Mouse (Mus musculus) neural tube, embryonic 15.5 days (tissue): ENCODE data around the gene BC003965. TPM values are rescaled to one million over a fixed set of nuclear protein-coding genes. Genes with fewer than 3 reads are reported as not detected.
A peak's percentile ranks its signal among the peaks of the same experiment; 100 is the strongest.
"Not testable (repeated sequence)": the region's sequence is repeated elsewhere in the genome, so short reads cannot be mapped to it uniquely, and the experiment has no call there.

Experiments
- ATAC-seq: fragments of 200-750 bp; cut with Nextera tagmentation; 2 replicates; pipeline ENCODE4 v1.8.0; 2017; ENCODE audit warnings: mild to moderate bottlenecking, moderate TSS enrichment, moderate library complexity; ENCODE audit not compliant: low FRiP score
- H3K27ac ChIP-seq: fragments of 300-500 bp; sonication (generic); replicated peaks from 2 replicates; pipeline ENCODE4 v1.5.1; 2015; ENCODE audit warnings: mild to moderate bottlenecking, inconsistent platforms
- H3K27me3 ChIP-seq: fragments of 300-500 bp; sonication (generic); replicated peaks from 2 replicates; pipeline ENCODE4 v1.6.1; 2015; ENCODE audit warnings: inconsistent platforms
- H3K36me3 ChIP-seq: fragments of 300-500 bp; sonication (generic); 2 replicates; pipeline ENCODE4 v1.6.1; 2015; ENCODE audit warnings: inconsistent platforms
- H3K4me1 ChIP-seq: fragments of 300-500 bp; sonication (generic); 2 replicates; pipeline ENCODE4 v1.6.1; 2015; ENCODE audit warnings: inconsistent platforms
- H3K4me2 ChIP-seq: fragments of 300-500 bp; sonication (generic); 2 replicates; pipeline ENCODE4 v1.6.1; 2015; ENCODE audit warnings: inconsistent platforms, mild to moderate bottlenecking, moderate library complexity
- H3K4me3 ChIP-seq: fragments of 300-500 bp; sonication (generic); replicated peaks from 2 replicates; pipeline ENCODE4 v1.5.1; 2015; ENCODE audit warnings: mild to moderate bottlenecking, inconsistent platforms
- H3K9ac ChIP-seq: fragments of 300-500 bp; sonication (generic); replicated peaks from 2 replicates; pipeline ENCODE4 v1.6.1; 2015; ENCODE audit warnings: mild to moderate bottlenecking, inconsistent platforms
- H3K9me3 ChIP-seq: fragments of 300-500 bp; sonication (generic); replicated peaks from 2 replicates; pipeline ENCODE4 v1.6.1; 2016; ENCODE audit warnings: inconsistent platforms
- WGBS: fragments of 180-500 bp; shearing (Covaris S2); methylation state at CpG from one replicate; pipeline ENCODE4 v1.1.7; 2015; ENCODE audit warnings: mixed read lengths; 5-methylcytosine and 5-hydroxymethylcytosine counted together
- polyA plus RNA-seq: library from polyadenylated mRNA; unstranded; fragments of >200 nt; fragmentation: Nextera tagmentation; extraction: Ambion mirVana; gene quantifications from 2 replicates; pipeline ENCODE4 v1.2.1, GENCODE M21; 2015

The BC003965 gene
- polyA plus RNA-seq, 1 experiment from 2014 or later = 31.5 TPM

GRCm38 (mm10) chr17:25220746-25221145 lies 36.4 kb downstream of the BC003965 start:
- ATAC-seq = no peak
- no peaks in the 10 kb centered on the region for H3K27me3 ChIP-seq
- H3K4me1 ChIP-seq = peaks cover 28% of the 10 kb centered on the region
- H3K4me2 ChIP-seq = no peak overlapping the region
- no peak overlapping the region for H3K9ac ChIP-seq
- 77% methylated on average over 1 of the region's 1 CpGs for WGBS
- H3K9me3 ChIP-seq = no peaks in the 10 kb centered on the region
- peaks cover 41% of the 10 kb centered on the region for H3K36me3 ChIP-seq
- no peak overlapping the region for H3K27ac ChIP-seq
- H3K4me3 ChIP-seq = no peak overlapping the region

- peak; percentile 88 for ATAC-seq
- WGBS = 2% methylated on average over 19 of the region's 30 CpGs
- Histone ChIP-seq H3K27ac (peak overlapping the region; percentile 72), H3K27me3 (no peaks in the 10 kb centered on the region), H3K4me1 (peaks cover 28% of the 10 kb centered on the region), H3K9ac (peak overlapping the region; percentile 51), H3K36me3 (peaks cover 40% of the 10 kb centered on the region), H3K4me3 (peak overlapping the region; percentile 41), H3K9me3 (no peaks in the 10 kb centered on the region), H3K4me2 (peak overlapping the region; percentile 72)
Measured at GRCm38 (mm10) chr17:25221821-25222503, 37.6 kb downstream of the BC003965 start.

- not testable (repeated sequence) for H3K27me3 ChIP-seq, H3K9me3 ChIP-seq
- Histone ChIP-seq H3K4me1 (peaks cover 28% of the 10 kb centered on the region), H3K27ac (0 out of 2 replicates have a peak overlapping the region, but pooled peaks have one; percentile 18), H3K9ac (peak overlapping the region; percentile 26), H3K4me3 (peak overlapping the region; percentile 41), H3K36me3 (peaks cover 37% of the 10 kb centered on the region), H3K4me2 (peak overlapping the region; percentile 72)
- ATAC-seq = peak; percentile 89
- WGBS = 15% methylated on average over 17 of the region's 28 CpGs
Measured at GRCm38 (mm10) chr17:25222504-25222940, 38.2 kb downstream of the BC003965 start.

- Histone ChIP-seq H3K27me3 (no peaks in the 10 kb centered on the region), H3K36me3 (peaks cover 34% of the 10 kb centered on the region), H3K4me3 (peak overlapping the region; percentile 41), H3K9ac (peak overlapping the region; percentile 26), H3K4me2 (peak overlapping the region; percentile 72), H3K9me3 (no peaks in the 10 kb centered on the region), H3K27ac (0 out of 2 replicates have a peak overlapping the region, but pooled peaks have one; percentile 18), H3K4me1 (peaks cover 28% of the 10 kb centered on the region)
- 55% methylated on average over 6 of the region's 6 CpGs for WGBS
- ATAC-seq = peak; percentile 1; the same call in 1 of the 2 replicates
Measured at GRCm38 (mm10) chr17:25222951-25223601, 38.7 kb downstream of the BC003965 start.

GRCm38 (mm10) chr17:25224586-25225222 lies 40.4 kb downstream of the BC003965 start:
- H3K9me3 ChIP-seq = no peaks in the 10 kb centered on the region
- WGBS = 88% methylated on average over 7 of the region's 7 CpGs
- peaks cover 28% of the 10 kb centered on the region for H3K4me1 ChIP-seq
- H3K4me3 ChIP-seq = no peak overlapping the region
- H3K36me3 ChIP-seq = peaks cover 29% of the 10 kb centered on the region
- no peak overlapping the region for H3K4me2 ChIP-seq
- no peaks in the 10 kb centered on the region for H3K27me3 ChIP-seq
- H3K27ac ChIP-seq = no peak overlapping the region
- ATAC-seq = no peak
- no peak overlapping the region for H3K9ac ChIP-seq

GRCm38 (mm10) chr17:25225659-25226058 lies 41.3 kb downstream of the BC003965 start:
- WGBS = 90% methylated on average over 4 of the region's 4 CpGs
- no peak overlapping the region for H3K4me2 ChIP-seq
- no peaks in the 10 kb centered on the region for H3K27me3 ChIP-seq
- H3K4me1 ChIP-seq = peaks cover 25% of the 10 kb centered on the region
- ATAC-seq = no peak
- no peaks in the 10 kb centered on the region for H3K9me3 ChIP-seq
- no peak overlapping the region for H3K27ac ChIP-seq
- H3K36me3 ChIP-seq = peaks cover 27% of the 10 kb centered on the region
- H3K9ac ChIP-seq = no peak overlapping the region
- no peak overlapping the region for H3K4me3 ChIP-seq

GRCm38 (mm10) chr17:25227991-25228390 lies 43.6 kb downstream of the BC003965 start:
- H3K4me1 ChIP-seq = peaks cover 7% of the 10 kb centered on the region; the same call in 1 of the 2 replicates
- WGBS = 91% methylated on average over 5 of the region's 5 CpGs
- no peak for ATAC-seq
- no peaks in the 10 kb centered on the region for H3K9me3 ChIP-seq
- H3K4me2 ChIP-seq = no peak overlapping the region
- H3K27me3 ChIP-seq = no peaks in the 10 kb centered on the region
- H3K27ac ChIP-seq = no peak overlapping the region
- no peak overlapping the region for H3K9ac ChIP-seq
- H3K36me3 ChIP-seq = peaks cover 35% of the 10 kb centered on the region
- H3K4me3 ChIP-seq = no peak overlapping the region

- not testable (repeated sequence) for H3K4me2 ChIP-seq, H3K4me3 ChIP-seq, H3K27ac ChIP-seq, H3K4me1 ChIP-seq, H3K9ac ChIP-seq, H3K9me3 ChIP-seq, ATAC-seq, H3K27me3 ChIP-seq
- H3K36me3 ChIP-seq = peaks cover 44% of the 10 kb centered on the region
- WGBS = 81% methylated on average over 17 of the region's 17 CpGs
Measured at GRCm38 (mm10) chr17:25230014-25230655, 45.8 kb downstream of the BC003965 start.

GRCm38 (mm10) chr17:25230700-25231099 lies 46.3 kb downstream of the BC003965 start:
- Histone ChIP-seq H3K4me2 (no peak overlapping the region), H3K36me3 (peaks cover 48% of the 10 kb centered on the region)

GRCm38 (mm10) chr17:25231621-25232020 lies 47.3 kb downstream of the BC003965 start:
- peaks cover 49% of the 10 kb centered on the region for H3K36me3 ChIP-seq
- not testable (repeated sequence) for H3K4me2 ChIP-seq, H3K9me3 ChIP-seq, H3K27me3 ChIP-seq, H3K27ac ChIP-seq, H3K4me1 ChIP-seq, H3K4me3 ChIP-seq, H3K9ac ChIP-seq
- WGBS = 95% methylated on average over 6 of the region's 11 CpGs
- peak; percentile 44; the same call in 1 of the 2 replicates for ATAC-seq

More at GRCm38 (mm10) chr17:25230700-25231099, 46.3 kb downstream of the BC003965 start:
- Histone ChIP-seq H3K9ac (no peak overlapping the region), H3K4me3 (no peak overlapping the region), H3K9me3 (no peaks in the 10 kb centered on the region), H3K27ac (no peak overlapping the region), H3K27me3 (no peaks in the 10 kb centered on the region), H3K4me1 (no peaks in the 10 kb centered on the region)
- 98% methylated on average over 3 of the region's 3 CpGs for WGBS
- ATAC-seq = no peak

GRCm38 (mm10) chr17:25235635-25236034 lies 51.3 kb downstream of the BC003965 start:
- no peak for ATAC-seq
- Histone ChIP-seq H3K9me3 (no peaks in the 10 kb centered on the region), H3K36me3 (peaks cover 37% of the 10 kb centered on the region), H3K4me2 (no peak overlapping the region), H3K27ac (no peak overlapping the region), H3K9ac (no peak overlapping the region), H3K27me3 (no peaks in the 10 kb centered on the region), H3K4me3 (no peak overlapping the region), H3K4me1 (peaks cover 17% of the 10 kb centered on the region)
- 86% methylated on average over 9 of the region's 9 CpGs for WGBS
